Mouse (Mus musculus) left cerebral cortex, postnatal 10 days (tissue): ENCODE data around the gene Marcksl1. TPM values are rescaled to one million over a fixed set of nuclear protein-coding genes. Genes with fewer than 3 reads are reported as not detected.
"Not testable (repeated sequence)": the region's sequence is repeated elsewhere in the genome, so short reads cannot be mapped to it uniquely, and the experiment has no call there.

Source experiments
- DNase-seq, 2 experiments: peaks; one replicate each; pipeline ENCODE4 v3.0.0; 2021 to 2022; ENCODE audit warnings: low spot score in 2 of 2, mixed read lengths in 1 of 2; ENCODE audit errors: extremely low spot score in 1 of 2
- intact Hi-C: fragments of 180-260 bp; cut with DNase I; formaldehyde crosslinking; loops from one replicate; pipeline ENCODE4 v1.15.1; 2025
- total RNA-seq, 2 experiments: library from RNA; stranded (reverse); gene quantifications; 2 replicates each; pipeline ENCODE4 v1.2.3; 2021

Marcksl1 gene
- total RNA-seq, 2 experiments from 2014 or later, result 884 to 935 TPM

DNA sequence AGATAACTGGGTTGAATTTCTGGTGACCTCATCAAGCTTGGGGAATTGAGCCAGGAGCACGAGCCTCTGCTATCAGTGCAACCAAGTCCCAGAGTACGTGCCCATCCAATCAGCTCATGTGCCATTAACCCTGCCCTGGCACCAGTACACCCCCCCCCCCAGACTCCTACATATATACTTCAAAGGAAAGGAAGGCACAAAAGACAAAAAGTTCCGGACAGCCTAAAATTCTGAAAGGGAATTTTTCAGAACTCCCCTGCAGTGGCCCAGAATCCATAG lies 5.2 kb upstream of the Marcksl1 start:
- intact Hi-C loops, result no loop called here

GRCm38 (mm10) chr4:129508834-129509600 lies 4.4 kb upstream of the Marcksl1 start:
- DNase-seq, result no peak

More for the DNA sequence above, 5.2 kb upstream of the Marcksl1 start:
- no peak for DNase-seq

DNA sequence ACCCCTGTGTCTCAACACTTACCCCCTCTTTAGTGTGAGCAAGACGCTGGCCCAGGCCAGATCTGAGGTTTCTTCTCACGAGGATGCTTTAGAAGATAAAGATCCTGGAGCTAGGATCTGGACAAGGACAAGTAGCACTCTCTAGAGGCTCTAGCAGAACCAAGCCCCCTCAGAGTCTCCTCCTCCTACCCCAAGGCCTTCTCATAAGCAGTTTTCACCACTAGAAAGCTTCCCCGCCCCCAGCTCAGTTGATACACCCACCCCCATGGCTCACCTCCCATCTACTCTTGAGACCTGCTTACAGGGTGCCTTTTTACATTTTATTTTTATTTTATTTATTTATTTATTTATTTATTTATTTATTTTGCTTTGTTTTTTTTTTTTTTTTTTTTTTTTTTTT lies 3.7 kb upstream of the Marcksl1 start:
- intact Hi-C loops, result no loop called here
- no peak for DNase-seq

More at GRCm38 (mm10) chr4:129508834-129509600, 4.4 kb upstream of the Marcksl1 start:
- intact Hi-C loops, result no loop called here

DNA sequence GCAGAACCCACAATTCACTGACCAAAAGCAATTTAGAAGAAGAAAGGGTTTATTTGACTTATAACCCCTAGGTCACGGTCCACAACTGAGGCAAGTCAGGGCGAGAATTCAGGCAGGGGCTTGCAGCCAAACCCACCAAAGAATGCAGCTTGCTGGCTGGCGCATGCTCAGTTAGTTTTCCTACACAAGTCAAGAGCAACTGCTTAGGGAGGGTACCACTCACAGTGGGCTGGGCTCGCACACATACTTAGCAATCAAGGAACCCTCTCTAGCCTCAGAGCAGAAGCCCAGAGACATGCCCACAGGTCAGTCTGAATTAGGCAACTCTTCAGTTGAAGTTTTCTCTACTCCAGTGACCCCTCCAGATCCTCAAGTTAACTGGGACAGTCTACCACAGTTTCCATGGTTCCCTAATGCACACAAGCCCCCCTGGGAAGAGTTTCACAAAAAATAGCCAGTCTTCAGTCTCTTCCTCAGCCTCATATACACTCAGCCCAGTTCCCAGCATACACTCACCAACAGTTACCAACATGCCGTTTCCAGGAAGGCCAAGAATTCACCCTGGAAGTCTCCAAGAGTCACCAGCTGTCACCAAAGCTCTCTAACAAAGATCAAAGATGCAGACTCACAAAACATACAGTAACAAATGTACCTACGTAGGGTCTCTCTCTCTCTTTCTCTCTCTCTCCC lies 2.5 kb upstream of the Marcksl1 start:
- intact Hi-C loops, result no loop called here
- DNase-seq, result no peak

GRCm38 (mm10) chr4:129511413-129512096 lies 1.8 kb upstream of the Marcksl1 start:
- no peak for DNase-seq
- intact Hi-C loops, result no loop called here

- no peak for DNase-seq
- intact Hi-C loops, result no loop called here
Measured at GRCm38 (mm10) chr4:129513891-129514290, 510 bp downstream of the Marcksl1 start.

GRCm38 (mm10) chr4:129514300-129514898 lies 1.0 kb downstream of the Marcksl1 start:
- DNase-seq, result peak; percentile 63 to 82
- intact Hi-C loops, result no loop called here

DNA sequence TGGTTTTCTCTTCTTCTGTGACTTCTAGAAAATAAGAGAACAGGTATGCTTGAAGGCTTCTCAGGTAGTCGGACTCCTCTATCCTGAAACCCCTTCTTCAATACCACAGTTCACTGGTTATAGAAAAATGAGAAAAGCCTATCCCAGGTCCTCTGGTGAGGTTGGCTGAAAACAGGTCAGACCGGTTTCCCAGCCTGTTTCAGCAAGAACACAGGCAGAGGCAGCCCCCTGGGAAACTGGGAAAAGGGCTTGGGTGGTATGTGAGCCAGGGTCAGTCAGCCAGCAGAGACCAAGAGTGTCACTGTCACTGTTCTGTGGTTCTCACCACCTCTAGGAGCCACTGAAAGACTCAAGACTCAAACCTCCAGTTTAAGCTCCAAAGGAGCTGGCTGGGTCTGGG lies 3.5 kb downstream of the Marcksl1 start:
- intact Hi-C loops, result no loop called here
- no peak for DNase-seq

DNA sequence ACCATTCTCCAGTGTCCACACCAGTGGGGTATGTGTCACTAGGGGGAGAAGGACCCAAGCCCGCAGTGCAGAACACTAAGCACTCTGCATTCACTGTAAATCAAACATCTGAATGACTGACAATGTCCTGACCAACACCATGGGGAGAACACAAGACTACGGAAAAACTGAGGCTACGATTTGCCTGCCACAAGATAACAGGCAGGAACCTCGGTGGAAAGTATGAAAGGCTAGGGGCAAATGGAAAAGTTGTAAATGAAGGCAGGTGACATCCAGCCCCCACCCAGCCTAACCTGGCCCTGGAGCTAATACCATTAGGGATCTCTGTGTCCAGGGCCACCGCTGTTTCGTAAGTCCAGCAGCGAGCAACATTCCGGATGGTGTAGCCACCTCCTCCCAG lies 5.1 kb downstream of the Marcksl1 start:
- DNase-seq, result no peak
- intact Hi-C loops, result no loop called here

DNA sequence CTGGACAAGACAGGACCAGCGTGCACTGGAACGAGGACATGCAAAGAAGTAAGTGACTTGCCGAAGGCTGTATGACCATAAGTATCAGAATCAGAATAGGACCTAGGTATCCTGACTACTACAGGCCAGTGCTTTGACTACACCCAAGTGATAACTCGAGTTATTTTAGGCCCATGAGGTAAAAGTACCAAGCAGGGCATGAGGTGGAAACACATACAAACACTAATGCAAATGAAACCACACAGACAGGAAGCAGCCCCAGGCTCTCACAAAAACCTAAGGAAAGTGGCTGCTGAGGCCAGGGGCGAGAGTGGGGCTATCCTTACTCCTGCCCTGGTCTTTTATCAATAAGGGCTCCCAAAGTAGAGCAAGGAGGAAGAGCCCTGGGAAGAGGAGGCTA lies 12.0 kb downstream of the Marcksl1 start:
- intact Hi-C loops, result no loop called here

GRCm38 (mm10) chr4:129525889-129526288 lies 12.5 kb downstream of the Marcksl1 start:
- intact Hi-C loops, result no loop called here
- no peak for DNase-seq

More for the DNA sequence above, 12.0 kb downstream of the Marcksl1 start:
- DNase-seq, result no peak

DNA sequence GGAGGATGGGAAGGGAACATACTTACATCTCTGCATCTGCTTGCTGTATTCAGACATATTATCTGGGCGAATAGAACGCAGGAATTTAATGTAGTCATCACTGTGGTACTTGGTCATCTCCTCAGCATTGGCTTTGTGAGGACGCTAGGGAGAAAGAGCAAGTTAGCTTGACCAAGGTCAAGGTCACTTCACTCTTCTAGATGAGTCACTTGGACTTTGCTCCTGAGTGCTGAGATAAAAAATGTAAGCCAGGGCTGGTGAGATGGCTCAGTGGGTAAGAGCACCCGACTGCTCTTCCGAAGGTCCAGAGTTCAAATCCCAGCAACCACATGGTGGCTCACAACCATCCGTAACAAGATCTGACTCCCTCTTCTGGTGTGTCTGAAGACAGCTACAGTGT lies 15.5 kb downstream of the Marcksl1 start:
- intact Hi-C loops, DNase-seq: not testable (repeated sequence)

DNA sequence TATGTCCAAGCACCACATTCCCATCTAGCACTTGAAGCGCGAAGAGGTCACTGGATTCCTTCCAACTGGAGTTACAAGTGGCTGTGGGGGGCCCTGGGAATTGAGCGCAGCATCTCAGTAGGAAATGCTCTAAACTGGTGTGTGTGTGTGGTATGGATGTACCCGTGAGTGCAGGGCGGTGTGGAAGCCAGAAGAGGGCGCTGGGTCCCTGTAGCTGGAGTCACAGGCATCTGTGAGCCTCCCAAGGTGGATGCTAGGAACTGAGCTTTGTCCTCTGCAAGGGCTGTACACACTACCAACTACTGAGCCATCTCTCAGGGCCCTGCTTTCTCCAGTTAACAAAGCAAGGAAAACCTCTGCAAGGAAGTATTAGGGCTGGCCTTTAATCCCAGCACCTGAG lies 26.6 kb downstream of the Marcksl1 start:
- intact Hi-C loops, result no loop called here
- DNase-seq, result peak in 1 of 2 experiments; percentile 37

DNA sequence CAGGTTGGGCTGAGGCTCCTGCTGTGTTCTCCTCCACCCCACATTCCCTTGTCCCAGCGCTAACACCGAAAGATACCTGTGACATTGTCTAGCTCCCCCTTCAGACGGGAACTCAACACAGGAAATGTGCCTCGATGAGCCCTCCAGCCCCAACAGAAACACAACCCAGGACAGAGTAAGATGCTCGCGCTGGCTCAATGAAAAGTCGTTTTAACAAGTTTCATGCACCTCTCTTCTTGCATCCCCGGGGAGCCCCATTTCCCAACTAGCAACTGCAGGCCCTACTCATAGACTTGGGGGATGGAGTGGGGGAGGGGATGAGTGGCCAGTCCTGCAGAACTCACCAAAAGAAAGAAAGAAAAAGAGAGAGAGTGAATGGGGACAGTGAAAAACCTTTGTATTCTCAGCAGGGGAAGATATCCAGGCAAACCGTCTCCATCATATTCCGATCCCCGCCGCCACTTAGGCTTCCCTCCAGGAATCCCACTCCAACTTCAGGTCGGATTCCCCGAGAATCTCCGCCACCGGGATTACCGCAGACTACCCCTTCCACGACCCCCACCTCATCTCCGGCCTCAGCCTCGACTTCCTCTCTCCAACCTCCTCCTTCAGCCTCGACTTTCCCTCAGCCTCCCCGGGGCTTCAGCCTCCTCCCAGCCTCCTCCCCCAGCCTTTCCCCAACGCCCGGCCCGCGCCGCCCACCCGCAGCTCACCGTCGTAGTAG lies 28.6 kb downstream of the Marcksl1 start:
- intact Hi-C loops, result no loop called here
- peak in 1 of 2 experiments; percentile 30 for DNase-seq

GRCm38 (mm10) chr4:129542592-129543141 lies 29.3 kb downstream of the Marcksl1 start, which contains the start of gene Hdac1:
Gene Hdac1, minus strand, starts transcription at chr4:129542713.
- intact Hi-C loops, result no loop called here
- peak; percentile 96 to 99 for DNase-seq

- no peak for DNase-seq
- intact Hi-C loops, result no loop called here
Measured at GRCm38 (mm10) chr4:129544106-129544505, 30.7 kb downstream of the Marcksl1 start.

- DNase-seq, intact Hi-C loops: not testable (repeated sequence)
Measured at GRCm38 (mm10) chr4:129547631-129548030, 34.2 kb downstream of the Marcksl1 start.

GRCm38 (mm10) chr4:129549306-129549705 lies 35.9 kb downstream of the Marcksl1 start:
- intact Hi-C loops, result no loop called here
- no peak for DNase-seq
